Mouse (Mus musculus) c-Kit-positive CD71-positive TER-119-positive erythroid progenitor cells, embryonic 14.5 days (primary cell): ENCODE measurements around the gene Fyn.
A peak's percentile ranks its signal among the peaks of the same experiment; 100 is the strongest.

Experiments used
- DNase-seq: peaks from one replicate; pipeline ENCODE4 v3.0.0-alpha.2; 2013; ENCODE audit warnings: low spot score

The Fyn gene

DNA sequence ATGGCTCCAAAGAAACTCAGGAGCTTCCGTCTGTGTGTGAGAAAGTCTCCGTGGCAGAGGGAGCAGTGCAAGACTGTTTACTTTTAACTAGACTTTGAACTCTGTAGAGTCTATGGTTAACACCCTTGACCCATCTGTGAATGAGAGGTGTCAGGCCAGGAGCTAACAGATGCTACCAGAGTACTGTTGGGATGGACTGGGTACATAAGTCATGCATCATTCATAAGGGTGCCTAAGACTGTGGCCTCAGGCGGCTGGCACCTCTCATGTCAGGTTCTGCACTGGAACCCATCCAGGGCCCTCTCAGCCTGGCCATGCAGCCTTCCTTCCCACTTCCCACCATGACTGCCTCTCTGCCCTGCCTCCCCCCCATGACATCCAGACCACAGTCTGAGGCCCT is 166.7 kb downstream of the Fyn start:
- no peak for DNase-seq

DNA sequence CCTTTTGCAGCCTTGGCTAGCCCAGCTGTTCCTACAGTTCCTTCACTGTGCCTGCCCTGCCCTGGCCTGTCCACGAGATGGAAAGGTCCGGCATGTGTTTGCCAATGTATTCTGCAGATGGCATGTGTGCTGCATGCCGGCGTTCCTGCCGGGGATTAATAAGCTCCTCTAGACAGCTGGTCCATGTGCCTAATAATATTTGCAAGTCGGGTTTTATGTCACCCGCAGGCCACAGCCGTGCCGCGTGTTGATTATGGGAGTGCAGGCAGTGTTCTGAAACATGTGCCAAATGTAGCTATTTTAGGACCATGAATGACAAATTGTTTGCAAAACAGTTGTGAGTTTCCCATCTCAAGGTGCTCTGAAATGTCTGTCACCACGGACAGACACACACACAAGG is 167.6 kb downstream of the Fyn start:
- DNase-seq: no peak

DNA sequence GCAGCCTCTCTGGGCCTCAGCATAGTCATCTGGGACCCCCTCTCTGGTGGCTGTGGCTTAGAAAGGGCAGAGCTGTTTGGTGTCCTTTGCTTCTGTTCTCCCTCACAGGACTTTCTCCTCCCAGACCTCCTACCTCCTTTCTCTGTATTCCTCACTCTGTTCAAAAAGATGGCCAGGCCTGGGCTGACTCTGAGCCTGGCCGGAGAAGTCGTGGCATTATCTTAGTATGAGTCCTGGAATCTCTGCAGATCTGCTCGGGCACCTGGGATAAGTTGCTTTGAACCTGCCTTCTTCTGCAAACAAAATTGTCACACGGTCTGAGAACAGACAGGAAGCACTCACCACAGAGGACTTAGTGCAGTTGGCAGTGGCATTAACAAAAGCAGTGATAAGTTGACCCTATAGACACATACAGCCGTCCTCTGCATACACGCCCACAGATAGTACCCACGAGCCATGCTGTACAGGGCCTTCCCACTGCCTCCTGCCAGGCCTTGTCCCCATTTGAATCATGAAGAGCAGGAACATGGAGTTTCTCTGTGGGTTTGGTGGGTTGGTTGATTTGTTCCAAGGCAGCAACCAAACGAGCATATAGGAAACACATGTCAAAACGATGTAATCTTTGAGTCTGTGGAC is 171.5 kb downstream of the Fyn start:
- DNase-seq: no peak

DNA sequence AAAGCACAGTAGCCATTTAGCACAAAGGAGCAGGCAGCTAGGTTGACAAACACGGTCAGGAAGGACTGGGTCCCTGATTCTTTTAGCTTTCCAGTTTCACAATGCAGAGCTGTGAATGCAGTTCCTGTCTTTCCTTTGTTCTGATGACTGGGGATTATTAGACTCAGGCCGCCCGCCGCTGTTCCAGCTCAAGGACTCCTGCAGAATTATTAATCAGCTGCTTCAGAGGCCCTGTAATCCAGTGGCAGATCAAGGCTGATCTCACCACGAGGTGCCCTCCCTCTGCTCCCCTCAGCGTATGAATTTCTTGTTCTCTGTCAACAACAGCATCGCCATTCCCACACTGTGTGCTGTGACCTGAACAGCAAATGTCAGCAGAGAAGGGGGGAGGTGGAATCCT is 172.3 kb downstream of the Fyn start:
- DNase-seq: no peak

DNA sequence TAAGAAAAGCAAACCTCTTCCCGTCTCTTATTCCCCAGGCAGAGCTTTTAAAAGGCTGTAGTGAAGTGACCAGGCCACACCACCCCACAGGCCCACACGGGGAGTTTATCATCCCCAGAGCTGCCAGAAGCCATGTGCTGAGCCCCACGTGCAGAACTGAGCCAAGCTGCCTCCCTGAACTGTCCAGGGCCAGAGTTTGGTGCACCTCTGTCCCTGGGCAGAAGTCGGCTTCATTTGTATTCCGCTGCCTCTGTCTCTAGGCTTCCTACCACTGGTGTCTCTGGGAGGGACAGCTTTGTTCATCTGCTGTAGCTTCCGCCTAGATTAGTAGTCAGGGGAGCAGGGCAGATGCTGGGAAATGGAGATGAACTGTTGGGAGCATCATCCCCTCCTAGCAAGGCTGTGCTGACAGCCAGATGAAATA is 172.8 kb downstream of the Fyn start:
- DNase-seq: no peak

DNA sequence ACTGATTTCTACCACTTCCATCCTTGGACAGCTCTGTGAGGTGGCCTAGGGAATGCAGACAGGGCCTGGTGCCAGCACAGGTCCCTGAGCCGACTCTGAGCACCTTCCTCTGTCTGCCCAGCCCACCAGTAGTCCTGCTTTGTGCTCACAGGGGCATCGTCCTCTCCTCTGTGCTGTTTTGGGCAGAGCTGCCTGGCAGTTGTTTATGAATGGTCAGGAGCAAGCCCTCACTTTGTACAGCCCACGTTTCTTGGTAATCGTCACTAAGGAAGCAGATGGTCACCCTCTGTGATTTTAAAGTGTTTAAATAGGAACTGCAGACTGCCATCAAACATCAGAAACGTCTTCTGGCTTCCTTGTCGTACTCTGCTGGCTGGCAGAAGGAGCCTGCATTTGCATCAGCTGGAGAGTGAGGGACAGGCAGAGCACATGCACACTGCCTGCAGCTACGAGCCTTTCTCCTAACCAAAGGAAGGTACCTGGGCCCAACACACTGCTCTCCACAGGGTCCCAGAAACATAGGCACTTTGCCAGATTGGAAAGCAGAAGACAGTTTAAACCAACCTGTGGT is 173.4 kb downstream of the Fyn start:
- DNase-seq: no peak

DNA sequence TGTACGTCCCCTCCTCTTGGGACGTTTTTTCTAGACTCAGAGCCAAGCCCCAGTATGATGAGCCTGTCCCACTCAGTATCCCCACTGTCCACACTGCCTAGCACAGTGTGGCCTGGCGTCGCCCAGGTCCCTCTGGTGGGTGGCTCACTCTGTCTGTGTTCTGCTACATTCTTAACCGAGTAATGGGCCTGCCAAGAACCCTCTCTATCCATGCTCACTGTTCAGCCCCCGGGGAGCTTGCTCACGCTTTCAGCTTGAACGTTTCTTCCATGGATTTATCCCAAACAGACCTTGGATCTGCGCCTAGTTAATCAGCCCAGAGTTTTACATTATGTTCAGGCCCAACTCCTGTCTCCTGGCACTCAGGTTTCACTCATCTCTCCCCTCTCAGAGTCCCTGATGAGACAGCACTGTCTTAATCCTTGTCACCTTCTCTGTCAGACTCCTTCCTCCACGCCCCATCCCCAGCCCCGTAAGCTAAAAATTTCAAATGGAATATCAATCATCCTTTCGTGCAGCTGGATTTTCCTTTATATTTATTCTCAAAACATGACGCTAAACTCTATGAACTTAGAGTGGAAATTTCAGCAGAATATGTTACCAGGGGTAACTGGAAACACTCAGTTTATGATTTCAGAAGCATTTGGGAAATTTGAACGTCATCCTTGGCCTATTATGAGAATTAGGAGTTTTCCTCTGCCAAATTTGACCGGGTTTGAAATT is 174.0 kb downstream of the Fyn start:
- no peak for DNase-seq

DNA sequence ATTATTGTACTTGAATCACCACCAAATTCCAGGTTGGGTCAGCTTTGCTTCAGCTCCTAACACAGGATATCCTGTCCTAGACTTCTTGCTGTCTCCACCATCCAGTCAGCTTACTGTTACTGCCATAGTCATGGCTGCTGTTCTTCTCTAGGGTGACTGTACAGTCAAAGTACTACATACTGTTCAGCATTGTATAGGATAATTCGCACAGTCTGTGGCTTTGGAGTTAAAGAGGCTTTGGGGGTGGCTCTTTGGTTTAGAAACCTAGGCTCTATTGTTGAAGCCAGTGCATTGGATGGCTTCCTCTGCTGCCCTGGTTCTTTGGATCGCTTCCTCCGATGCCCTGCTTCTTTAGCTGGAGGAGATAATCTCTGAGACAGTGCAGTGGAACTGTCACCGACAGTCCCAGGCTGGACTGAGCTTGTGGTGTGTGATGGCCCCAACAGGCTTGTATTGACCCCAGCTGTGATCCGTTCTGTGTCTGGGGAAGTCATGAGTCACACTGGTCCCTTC is 174.7 kb downstream of the Fyn start:
- no peak for DNase-seq

DNA sequence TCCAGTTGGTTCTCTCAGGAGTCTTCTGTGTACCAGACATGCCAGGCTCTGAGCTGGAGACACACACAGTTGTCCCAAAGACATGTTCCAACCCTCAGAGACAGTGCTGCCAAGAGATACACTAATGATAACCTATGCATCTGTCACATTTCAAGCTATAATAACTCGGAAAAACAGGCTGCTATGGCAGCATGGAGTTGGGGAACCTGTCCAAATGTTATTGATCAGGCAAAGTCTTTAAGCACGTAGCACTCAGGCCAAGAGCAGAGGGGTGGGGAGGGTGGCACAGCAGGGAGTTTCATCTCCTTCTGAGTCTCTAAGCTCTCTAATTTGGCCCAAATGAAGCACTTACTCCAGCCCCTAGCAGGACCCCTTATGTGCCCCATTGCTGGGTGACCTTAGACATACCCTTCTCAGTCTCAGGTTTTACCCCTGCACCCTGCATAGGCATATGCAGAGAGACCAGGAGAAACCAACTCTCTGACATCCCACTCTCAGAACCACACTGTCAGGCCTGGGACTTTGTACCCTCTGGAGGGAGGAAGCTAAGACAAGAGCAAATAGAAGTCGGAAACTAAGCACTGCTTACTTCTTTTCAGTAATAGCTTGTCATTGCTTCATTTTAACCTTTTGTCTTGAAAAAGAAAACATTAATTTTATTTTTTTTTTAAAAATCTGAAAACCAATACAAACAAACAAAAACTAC is 178.9 kb downstream of the Fyn start:
- no peak for DNase-seq

DNA sequence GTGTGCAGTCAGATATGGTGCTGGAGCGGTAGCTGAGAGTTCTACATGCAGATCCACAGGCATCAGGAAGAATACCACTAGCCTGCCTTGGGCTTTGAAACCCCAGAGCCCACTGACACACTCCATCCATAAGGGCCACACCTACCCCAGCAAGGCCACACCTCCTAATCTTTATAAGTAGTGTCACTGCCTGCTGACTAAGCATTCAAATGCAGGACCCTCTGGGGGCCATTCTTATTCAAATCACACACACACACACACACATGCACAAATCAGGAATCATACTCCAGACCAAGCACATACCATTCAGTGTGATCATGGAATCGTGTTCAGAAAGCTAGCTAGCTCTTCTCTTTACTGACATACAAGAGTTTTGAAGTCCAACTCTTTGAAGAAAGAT is 182.1 kb downstream of the Fyn start:
- DNase-seq: no peak

DNA sequence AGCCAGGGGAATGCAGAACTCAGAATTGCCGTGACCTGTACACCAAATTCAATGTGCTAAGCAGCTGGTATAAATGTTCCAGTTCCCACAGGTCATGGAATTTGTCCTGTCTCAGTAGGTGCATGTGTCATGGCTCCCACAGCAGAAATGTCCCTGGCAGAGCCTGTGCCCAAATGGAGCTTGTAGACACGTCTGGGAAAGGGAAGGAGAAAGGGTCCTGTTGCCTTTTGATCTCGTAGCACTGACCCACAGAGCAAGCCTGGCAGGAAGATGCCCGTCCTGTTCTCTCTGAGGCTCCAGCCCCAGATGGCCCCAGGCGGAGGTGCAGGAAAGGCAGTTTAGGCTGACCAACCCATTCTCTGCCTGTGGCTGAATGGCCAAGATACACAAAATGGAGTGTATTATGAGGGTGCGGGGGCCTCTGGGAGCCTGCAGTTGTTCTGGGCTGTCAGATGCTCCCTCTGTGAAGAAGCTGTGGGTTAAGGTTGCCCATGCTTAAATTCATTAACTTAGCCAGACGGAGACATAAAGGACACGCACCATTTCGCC is 183.1 kb downstream of the Fyn start:
- no peak for DNase-seq

DNA sequence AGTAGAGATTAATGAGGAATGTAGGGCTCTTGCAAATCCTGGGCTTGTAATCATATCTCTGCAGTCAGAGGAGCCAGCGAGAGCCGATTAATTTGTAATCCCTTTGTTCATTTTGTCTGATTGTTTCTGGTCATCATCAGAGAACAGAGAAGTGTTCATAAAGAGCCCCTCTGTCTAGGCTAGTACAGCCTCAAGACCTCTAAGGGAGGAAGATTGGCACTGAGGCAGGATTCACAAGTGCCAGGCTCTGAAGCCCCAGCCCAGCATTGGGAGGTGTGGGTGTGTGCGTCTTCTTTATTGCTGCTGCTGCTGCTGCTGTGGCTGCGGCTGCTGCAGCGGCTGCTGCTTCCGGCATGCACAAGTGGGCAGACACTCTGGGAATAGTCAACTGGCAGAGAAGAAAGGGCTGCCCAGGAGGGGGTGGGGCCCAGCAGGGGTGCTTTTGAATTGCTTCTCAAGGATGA is 183.7 kb downstream of the Fyn start:
- no peak for DNase-seq

DNA sequence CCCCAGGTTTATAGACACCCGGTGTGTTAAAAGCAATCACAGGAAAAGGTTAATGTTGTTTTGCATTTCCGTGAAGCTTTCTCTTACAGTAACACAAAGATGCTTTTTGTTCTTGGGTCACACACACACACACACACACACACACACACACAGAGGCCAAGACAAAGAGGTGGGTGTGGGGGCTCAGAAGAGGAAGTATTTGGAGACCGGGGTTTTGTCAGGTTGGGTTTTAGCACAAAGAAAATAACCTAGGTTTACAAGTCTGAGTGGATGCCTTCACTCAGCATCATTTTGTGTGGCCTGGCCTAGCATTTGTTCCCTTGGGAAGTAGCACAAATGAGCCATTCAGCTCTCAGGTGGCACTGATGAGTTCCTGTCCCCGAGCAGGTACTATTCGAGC is 184.2 kb downstream of the Fyn start:
- DNase-seq: no peak

DNA sequence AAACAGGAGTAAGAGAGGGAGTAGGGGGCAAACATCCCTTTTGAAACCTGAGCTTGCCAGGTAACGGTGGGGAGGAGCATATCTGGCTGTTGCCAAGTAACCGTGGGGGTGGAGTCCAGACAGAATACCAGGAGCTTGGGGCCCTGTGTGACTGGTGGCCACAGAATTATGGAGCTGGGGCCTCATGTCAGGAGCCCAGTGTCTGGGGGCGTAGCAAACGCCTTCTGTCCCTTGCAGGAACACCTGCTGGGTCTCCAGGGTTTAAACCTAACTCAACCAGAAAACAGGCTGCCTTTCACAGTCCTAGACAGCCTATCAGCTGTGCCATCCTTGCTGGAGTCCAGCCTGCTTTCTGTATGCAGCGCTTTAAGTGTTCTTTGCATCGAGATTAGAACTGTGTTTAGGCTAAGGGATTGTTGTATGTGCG is 186.6 kb downstream of the Fyn start:
- DNase-seq: peak; percentile 12

DNA sequence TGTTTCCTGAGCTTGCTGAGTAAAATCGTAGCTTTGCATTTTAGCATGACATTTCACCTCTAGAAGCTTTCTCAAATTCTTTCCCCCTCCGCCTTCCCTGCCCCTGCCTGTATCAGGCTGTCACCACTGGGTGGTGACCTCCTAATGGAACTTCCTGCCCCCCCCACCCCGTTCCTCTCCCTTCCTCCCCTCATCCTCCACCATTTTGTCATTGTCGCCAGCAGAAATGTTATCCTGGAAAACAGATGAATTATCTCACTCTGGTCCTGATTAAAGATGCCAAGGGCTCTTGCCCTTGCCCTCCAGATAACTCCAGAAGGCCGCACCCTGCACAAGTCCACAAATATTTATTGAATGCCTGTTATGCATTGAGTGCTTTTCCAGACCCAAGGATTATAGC is 187.1 kb downstream of the Fyn start:
- DNase-seq: no peak

DNA sequence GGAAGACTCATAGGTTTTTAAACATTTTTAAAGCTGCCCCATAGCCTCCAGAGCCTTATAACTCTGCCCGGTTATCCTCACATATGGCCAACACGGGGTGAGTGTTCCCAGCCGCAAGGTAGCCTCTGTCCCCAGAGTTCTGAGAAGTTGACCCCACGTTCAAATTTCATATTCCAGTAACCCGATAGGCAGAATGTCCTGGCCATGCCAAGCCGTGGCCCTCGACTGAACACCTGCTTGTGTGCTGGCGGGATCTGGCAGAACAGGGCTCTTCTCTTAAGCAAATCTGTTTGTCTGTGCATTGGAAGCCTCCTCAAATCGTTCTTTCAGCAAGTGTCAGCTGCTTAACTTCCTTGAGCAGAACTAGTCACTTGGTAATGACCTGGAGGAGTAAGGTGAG is 188.7 kb downstream of the Fyn start:
- no peak for DNase-seq

DNA sequence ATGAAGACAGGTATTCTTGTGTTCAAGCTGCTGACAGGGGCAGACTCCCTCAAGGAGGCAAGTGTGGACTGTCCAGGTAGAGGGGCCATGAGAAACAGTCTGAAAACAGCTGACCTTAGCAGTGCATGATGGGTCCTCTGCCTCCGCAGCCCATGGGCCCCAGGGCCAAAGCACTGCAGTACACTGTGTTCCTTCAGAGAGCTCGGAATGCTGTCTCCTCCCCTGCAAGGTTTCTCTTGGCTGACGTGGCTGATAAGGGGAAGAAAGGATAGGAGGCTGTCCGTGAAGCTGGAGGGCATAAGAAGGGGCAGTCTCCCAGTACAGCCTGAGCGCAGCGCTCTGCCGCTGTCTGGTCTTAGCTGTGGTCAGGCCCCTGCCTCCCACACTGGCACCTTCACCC is 189.2 kb downstream of the Fyn start:
- DNase-seq: no peak

DNA sequence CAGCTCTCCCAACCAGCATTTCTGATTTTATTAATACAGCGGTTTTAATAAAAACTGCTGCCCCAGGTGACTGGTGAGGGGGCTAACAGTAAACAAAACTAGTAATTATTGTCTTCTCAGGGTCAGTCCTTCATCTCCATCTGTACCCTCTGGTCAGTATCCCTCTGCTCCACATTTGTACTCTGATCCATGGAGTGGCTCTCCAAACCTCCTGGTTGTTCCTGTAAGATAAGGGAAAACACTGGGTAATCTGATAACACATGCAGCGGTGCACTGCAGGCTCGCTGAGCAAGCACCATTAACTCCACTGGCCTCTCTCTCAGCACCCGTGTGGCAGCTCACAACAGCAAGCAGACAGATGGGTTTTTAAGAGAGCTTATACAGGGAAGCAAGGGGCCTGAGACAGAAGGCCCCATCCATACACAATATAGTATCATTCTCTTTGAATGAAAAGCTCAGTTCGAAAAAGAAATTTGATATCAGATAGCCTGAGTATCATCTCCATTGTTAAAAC is 189.9 kb downstream of the Fyn start:
- no peak for DNase-seq

DNA sequence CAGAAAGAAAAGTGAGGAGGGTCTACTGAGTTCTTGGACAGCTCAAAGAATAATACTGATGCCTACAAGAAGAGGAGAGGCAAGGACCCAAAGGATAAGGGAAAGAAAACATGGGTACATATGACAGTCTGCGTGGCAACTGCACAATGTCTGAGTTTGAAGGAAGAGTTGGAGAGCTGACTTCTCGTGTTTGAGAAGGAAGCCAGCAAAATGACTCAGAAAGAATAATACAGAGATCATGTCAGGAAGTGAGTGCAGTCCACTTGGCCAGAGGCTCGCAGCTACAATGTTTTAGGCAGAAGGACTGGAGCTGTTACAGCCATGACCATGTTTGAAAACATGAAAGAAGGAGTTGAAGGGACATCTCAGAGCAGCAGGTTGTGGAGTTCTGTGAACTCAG is 190.7 kb downstream of the Fyn start:
- no peak for DNase-seq

DNA sequence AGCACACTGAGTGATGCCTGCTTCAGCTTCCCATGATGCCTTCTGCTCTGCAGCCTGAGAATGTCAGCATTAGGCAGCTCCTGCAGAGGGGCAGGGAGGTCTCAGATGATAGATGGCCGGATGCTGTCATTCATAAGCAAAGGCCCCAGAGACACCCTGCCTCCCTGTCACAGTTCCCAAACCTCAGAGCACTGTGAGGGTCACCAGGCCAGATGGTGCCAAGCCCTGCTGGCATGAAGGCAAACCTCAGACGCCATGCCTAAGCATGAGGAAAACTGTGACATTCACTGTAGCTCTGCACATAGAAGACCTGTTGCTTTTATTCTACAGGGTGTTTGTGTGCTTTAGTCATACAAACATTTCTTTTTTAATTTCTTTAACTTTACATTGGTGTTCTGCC is 193.7 kb downstream of the Fyn start:
- DNase-seq: no peak

DNA sequence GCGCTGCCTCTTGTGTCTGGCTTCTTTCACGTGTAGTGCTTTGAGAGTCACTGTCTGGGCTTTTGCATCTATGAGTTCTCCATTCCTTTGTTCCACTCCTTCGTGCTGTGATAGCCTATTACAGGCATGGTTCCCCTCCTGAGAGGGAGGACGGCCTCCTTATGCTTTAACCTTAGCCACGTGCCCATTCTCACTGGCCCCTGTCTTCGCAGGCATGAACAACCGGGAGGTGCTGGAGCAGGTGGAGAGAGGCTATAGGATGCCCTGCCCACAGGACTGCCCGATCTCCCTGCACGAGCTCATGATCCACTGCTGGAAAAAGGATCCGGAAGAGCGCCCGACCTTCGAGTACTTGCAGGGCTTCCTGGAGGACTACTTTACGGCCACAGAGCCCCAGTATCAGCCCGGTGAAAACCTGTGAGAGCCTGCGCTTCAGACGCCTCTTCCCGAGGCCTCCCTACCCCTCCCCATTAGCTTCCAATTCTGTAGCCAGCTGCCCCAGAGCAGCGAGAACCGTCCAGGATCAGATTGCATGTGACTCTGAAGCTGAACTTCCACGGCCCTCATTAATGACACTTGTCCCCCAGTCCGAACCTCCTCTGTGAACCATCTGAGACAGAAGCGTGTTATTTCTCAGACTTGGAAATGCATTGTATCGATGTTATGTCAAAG is 195.0 kb downstream of the Fyn start:
- DNase-seq: no peak

DNA sequence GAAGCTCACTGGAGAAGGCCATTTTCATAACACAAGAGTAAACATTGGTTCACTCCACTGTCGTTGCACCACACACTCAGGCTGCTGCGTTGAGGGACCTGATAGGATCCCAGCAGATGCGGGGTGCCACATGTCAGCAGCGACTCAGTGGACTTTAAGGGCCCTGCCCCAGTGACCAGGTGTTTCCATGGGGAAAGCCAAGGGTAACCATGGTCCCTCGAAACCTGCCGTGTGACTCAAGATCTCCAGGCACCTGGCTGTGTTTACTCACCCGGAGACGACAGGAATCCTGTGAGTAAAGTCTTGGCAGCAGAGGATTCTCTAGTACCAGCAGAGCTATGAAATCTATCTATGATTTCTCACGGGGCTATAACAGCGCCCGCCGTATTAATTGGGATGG is 198.2 kb downstream of the Fyn start:
- no peak for DNase-seq
